Mouse (Mus musculus) spleen, adult 2 months (tissue): ENCODE data around the gene Satl1. TPM values are rescaled to one million over a fixed set of nuclear protein-coding genes. Genes with fewer than 3 reads are reported as not detected.
"Not testable (repeated sequence)": the region's sequence is repeated elsewhere in the genome, so short reads cannot be mapped to it uniquely, and the experiment has no call there.

Experiments
- DNase-seq, 2 experiments: peaks; one replicate each; pipeline versions ENCODE4 v3.0.0 to v3.0.0-alpha.2; 2012 to 2021; ENCODE audit warnings: low spot score in 2 of 2, low read depth in 1 of 2
- H3K27ac ChIP-seq: fragments of 200-500 bp; 2 replicates; pipeline ENCODE4 v1.5.1; 2012; ENCODE audit warnings: low read length, inconsistent platforms; ENCODE audit not compliant: insufficient read depth
- H3K27me3 ChIP-seq: fragments of 200-500 bp; 2 replicates; pipeline ENCODE4 v1.6.1; 2012; ENCODE audit warnings: mild to moderate bottlenecking, moderate library complexity, low read length, inconsistent platforms; ENCODE audit not compliant: control insufficient read depth, insufficient read depth
- H3K36me3 ChIP-seq: fragments of 200-500 bp; 2 replicates; pipeline ENCODE4 v1.6.1; 2012; ENCODE audit warnings: mild to moderate bottlenecking, low read length, inconsistent platforms; ENCODE audit not compliant: control insufficient read depth, insufficient read depth
- H3K4me1 ChIP-seq: fragments of 200-500 bp; 2 replicates; pipeline ENCODE4 v1.6.1; 2011; ENCODE audit warnings: inconsistent platforms; ENCODE audit not compliant: control insufficient read depth, insufficient read depth, insufficient read length
- H3K4me3 ChIP-seq: fragments of 200-500 bp; 2 replicates; pipeline ENCODE4 v1.5.1; 2011; ENCODE audit warnings: mild to moderate bottlenecking, inconsistent platforms; ENCODE audit not compliant: insufficient read depth, insufficient read length; ENCODE audit errors: extremely low read depth
- CTCF ChIP-seq: fragments of 200-500 bp; IDR thresholded peaks from 2 replicates; pipeline ENCODE4 v1.5.1; 2011; ENCODE audit warnings: mild to moderate bottlenecking, inconsistent platforms; ENCODE audit not compliant: insufficient read depth, insufficient read length, insufficient replicate concordance; ENCODE audit errors: extremely low read depth
- POLR2A ChIP-seq: fragments of 200-500 bp; IDR thresholded peaks from 2 replicates; pipeline ENCODE4 v1.6.1; 2011; ENCODE audit warnings: low read depth, low read length, inconsistent platforms
- WGBS: fragments of 180-500 bp; shearing (Covaris S2); methylation state at CpG from one replicate; pipeline ENCODE4 v1.1.7; 2018; 5-methylcytosine and 5-hydroxymethylcytosine counted together
- polyA plus RNA-seq: library from polyadenylated mRNA; depleted of rRNA; stranded (reverse); fragments of >200 nt; gene quantifications from 2 replicates; pipeline ENCODE4 v1.2.3, GENCODE M21; 2012; rRNA removed

Satl1 gene
- polyA plus RNA-seq: not detected in 2 replicates

DNA sequence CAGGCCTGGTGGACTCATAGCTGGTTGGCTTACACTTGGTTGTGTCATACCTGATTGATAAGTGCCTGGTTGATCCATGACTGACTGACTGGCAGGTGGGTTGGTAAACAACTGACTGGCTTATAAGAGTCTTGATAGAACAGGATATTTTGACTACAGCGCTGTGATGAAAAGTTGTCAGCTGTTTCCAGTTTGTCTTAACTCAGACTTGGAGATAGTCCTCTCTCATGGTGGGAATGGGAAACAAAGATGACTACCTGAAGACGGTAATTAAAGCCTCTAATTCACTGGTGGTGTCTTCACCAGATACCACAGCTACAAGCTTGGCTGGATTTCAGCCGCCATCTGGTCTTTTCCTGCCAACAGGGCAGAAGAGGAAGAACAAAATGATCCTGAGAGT is at the start of gene Satl1:
Satl1 (minus strand) TSS at position 101 of the 400 bp plus-strand sequence.
- Histone ChIP-seq H3K27me3 (no peaks in the 10 kb centered on the region), H3K4me3 (no peak within 1 kb of the TSS), H3K4me1 (no peaks in the 10 kb centered on the region), H3K27ac (no peak within 1 kb of the TSS), H3K36me3 (no peaks in the 10 kb centered on the region)
- WGBS: 90% methylated on average over 3 of the region's 3 CpGs
- DNase-seq: no peak
- TF ChIP-seq CTCF: no peak
- no peak for TF ChIP-seq POLR2A

- DNase-seq: no peak
- Histone ChIP-seq H3K36me3 (no peaks in the 10 kb centered on the region), H3K4me1 (no peaks in the 10 kb centered on the region), H3K27me3 (no peaks in the 10 kb centered on the region), H3K27ac (no peak overlapping the region), H3K4me3 (no peak overlapping the region)
- WGBS: 81% methylated on average over 2 of the region's 2 CpGs
- TF ChIP-seq POLR2A: no peak
These were observed 31.5 kb upstream of the Satl1 start for GRCm38 (mm10) chrX:112438064-112438463.

DNA sequence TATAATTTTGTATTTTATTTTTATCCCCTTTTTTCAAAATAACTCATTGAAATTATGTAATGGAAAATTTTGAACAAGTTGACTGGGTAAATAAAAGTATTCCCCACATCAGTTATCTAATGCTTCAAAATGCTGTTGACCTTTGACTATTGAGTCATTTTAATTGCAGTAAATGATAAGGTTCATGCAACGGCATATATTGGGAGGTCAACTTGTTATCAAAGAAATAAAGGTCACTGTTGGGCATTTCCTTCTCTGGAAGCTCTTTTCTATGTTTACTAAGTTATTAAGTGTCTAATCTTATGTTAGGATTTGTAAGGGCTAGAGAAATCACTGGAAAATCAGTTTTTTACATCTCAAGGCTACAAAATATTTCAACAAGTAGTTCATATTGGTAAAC is 31.0 kb upstream of the Satl1 start:
- Histone ChIP-seq H3K4me3 (no peak overlapping the region), H3K36me3 (no peaks in the 10 kb centered on the region), H3K4me1 (no peaks in the 10 kb centered on the region), H3K27me3 (no peaks in the 10 kb centered on the region), H3K27ac (no peak overlapping the region)
- WGBS: 80% methylated on average over 1 of the region's 1 CpGs
- no peak for DNase-seq
- TF ChIP-seq POLR2A (no peak), CTCF (no peak)

DNA sequence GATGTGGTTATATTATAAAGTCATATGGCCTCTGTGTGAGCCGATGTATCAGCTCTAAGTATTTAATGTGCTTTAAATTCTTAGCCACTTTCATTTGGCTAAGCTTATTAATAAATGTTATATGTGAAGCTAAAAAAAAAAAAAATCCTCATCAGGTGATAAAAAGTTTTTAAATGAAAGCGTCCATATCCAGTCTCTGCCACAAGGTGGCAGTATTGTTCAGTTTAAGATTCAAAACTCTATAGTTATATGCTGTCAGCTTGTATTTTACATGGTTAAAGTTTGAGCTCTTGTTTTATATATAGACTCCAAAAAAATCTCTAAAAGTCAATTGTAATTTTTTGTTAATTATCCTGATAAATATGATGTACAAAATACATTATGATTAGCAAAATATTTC is 16.4 kb upstream of the Satl1 start:
- DNase-seq, H3K27me3 ChIP-seq, H3K4me1 ChIP-seq, H3K4me3 ChIP-seq, H3K36me3 ChIP-seq, H3K27ac ChIP-seq: not testable (repeated sequence)
- WGBS: 38% methylated on average over 2 of the region's 2 CpGs

- 78% methylated on average over 2 of the region's 2 CpGs for WGBS
- no peak for DNase-seq
These were observed 5.7 kb upstream of the Satl1 start for GRCm38 (mm10) chrX:112412309-112412708.

DNA sequence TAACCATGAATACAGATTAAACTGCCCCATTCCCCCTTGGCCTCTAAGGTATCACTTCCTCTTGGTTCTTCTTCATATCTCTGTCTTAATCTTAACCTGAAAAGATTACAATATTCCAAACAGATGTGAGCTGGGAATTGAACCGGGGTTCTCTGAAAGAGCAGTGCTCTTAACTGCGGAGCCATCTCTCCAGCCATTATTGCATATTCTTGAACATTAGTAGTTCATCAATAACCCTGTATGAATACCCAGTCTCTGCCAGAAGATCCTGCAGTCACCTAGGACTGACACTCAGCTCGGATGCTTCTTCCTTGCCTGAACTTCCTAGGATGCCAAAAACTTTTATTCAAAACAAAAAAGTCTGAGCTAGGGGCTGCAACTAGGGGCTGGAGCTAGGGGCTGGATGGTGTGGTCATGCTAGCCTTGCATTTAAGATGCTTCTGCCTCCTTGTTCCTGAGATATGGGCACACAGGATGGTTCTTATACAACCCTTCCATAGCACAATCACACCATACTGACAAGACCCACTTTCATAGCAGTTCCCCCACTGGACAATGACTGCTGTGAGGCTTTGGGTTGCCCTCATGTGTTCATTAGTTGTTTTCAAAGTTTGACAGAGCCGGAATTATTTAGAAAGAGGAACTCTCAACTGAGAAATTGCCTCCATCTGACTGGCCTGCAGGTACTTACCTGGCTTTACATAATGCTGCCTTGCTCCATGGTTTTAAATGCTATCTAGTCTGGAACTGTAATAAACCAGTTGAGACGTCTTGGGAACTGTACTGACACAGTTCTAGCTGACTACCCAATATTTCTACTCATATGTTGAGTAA is 35.8 kb downstream of the Satl1 start:
- DNase-seq: peak; percentile 16 to 47
- not testable (repeated sequence) for H3K27ac ChIP-seq, H3K27me3 ChIP-seq, H3K4me3 ChIP-seq, H3K36me3 ChIP-seq, H3K4me1 ChIP-seq
- WGBS: 83% methylated on average over 5 of the region's 5 CpGs

More at GRCm38 (mm10) chrX:112412309-112412708, 5.7 kb upstream of the Satl1 start:
- TF ChIP-seq POLR2A (no peak), CTCF (no peak)
- H3K4me1 ChIP-seq: no peaks in the 10 kb centered on the region
- H3K27ac ChIP-seq: no peak overlapping the region
- H3K27me3 ChIP-seq: no peaks in the 10 kb centered on the region
- H3K4me3 ChIP-seq: no peak overlapping the region
- no peaks in the 10 kb centered on the region for H3K36me3 ChIP-seq

DNA sequence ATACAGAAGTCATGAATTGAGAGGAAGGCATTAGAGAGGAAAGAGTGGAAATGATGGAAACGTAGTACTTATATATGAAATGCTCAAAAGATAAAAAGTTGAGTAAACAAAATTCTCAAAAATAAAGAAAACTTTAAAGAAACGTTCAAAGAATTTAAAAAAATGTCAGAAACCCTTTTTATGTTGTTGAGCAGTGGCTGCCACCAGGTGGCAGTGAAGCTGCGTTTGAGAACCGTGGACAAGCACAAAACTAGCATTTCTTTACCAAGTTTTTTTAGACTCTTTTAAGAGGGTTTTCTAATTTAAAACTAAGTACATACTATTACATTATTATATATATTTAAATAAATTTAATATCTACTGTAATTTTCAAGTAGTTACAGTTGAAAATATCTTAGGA is 38.2 kb downstream of the Satl1 start:
- Histone ChIP-seq H3K36me3 (no peaks in the 10 kb centered on the region), H3K4me3 (no peak overlapping the region), H3K27ac (no peak overlapping the region), H3K27me3 (no peaks in the 10 kb centered on the region), H3K4me1 (no peaks in the 10 kb centered on the region)
- TF ChIP-seq POLR2A (no peak), CTCF (no peak)
- WGBS: 40% methylated on average over 4 of the region's 4 CpGs
- no peak for DNase-seq
